Mouse (Mus musculus): Measurements from ENCODE around the gene Mrs2. TPM values are rescaled to one million over a fixed set of nuclear protein-coding genes. Genes with fewer than 3 reads are reported as not detected.

The Mrs2 gene
- polyA plus RNA-seq, 1 experiment from 2014 or later, result 23.3 TPM

- H3K9me3 ChIP-seq (ENCODE audit: control insufficient read depth, low read length), result no peaks in the 10 kb centered on the region
- ATAC-seq (replicated peaks; ENCODE audit: low FRiP score, low TSS enrichment, low read depth) (no peak), DNase-seq (ENCODE audit: low spot score) (no peak)
- H3K27ac ChIP-seq (ENCODE audit: low read depth), result no peak overlapping the region
- no peak overlapping the region for H3K4me2 ChIP-seq (ENCODE audit: low read length)
- no peak overlapping the region for H3K9ac ChIP-seq (ENCODE audit: low read length)
- no peaks in the 10 kb centered on the region for H3K4me1 ChIP-seq (replicated peaks; ENCODE audit: control insufficient read depth, insufficient read depth, low read length)
- H3K36me3 ChIP-seq (ENCODE audit: control insufficient read depth, insufficient read depth, low read length), result no peaks in the 10 kb centered on the region
- 71% methylated on average over 5 of the region's 5 CpGs for whole genome bisulfite sequencing
- no peaks in the 10 kb centered on the region for H3K27me3 ChIP-seq (replicated peaks; ENCODE audit: control insufficient read depth, insufficient read depth, low read length)
- H3K4me3 ChIP-seq (ENCODE audit: low read depth, low read length), result no peak overlapping the region
Observed at GRCm38 (mm10) chr13:24947158-24947557, 73.0 kb downstream of the Mrs2 start.

- H3K9me3 ChIP-seq (ENCODE audit: control insufficient read depth, low read length), result no peaks in the 10 kb centered on the region
- 18% methylated on average over 4 of the region's 4 CpGs for WGBS
- H3K27me3 ChIP-seq (replicated peaks; ENCODE audit: control insufficient read depth, insufficient read depth, low read length), result no peaks in the 10 kb centered on the region
- no peaks in the 10 kb centered on the region for H3K4me1 ChIP-seq (replicated peaks; ENCODE audit: control insufficient read depth, insufficient read depth, low read length)
- H3K4me3 ChIP-seq (ENCODE audit: low read depth, low read length), result no peak overlapping the region
- ATAC-seq (replicated peaks; ENCODE audit: low FRiP score, low TSS enrichment, low read depth), result no peak
- H3K9ac ChIP-seq (ENCODE audit: low read length), result no peak overlapping the region
- DNase-seq (ENCODE audit: low spot score), result no peak
- H3K27ac ChIP-seq (ENCODE audit: low read depth), result peak overlapping the region; percentile 22; the same call in 1 of the 2 replicates
- no peak overlapping the region for H3K4me2 ChIP-seq (ENCODE audit: low read length)
- no peaks in the 10 kb centered on the region for H3K36me3 ChIP-seq (ENCODE audit: control insufficient read depth, insufficient read depth, low read length)
Observed at GRCm38 (mm10) chr13:24945567-24945966, 74.6 kb downstream of the Mrs2 start.

- Histone ChIP-seq H3K27ac (ENCODE audit: low read depth) (no peak overlapping the region), H3K27me3 (replicated peaks; ENCODE audit: control insufficient read depth, insufficient read depth, low read length) (no peaks in the 10 kb centered on the region), H3K4me1 (replicated peaks; ENCODE audit: control insufficient read depth, insufficient read depth, low read length) (no peaks in the 10 kb centered on the region), H3K9me3 (ENCODE audit: control insufficient read depth, low read length) (no peaks in the 10 kb centered on the region), H3K9ac (ENCODE audit: low read length) (no peak overlapping the region), H3K4me2 (ENCODE audit: low read length) (no peak overlapping the region), H3K36me3 (ENCODE audit: control insufficient read depth, insufficient read depth, low read length) (no peaks in the 10 kb centered on the region), H3K4me3 (ENCODE audit: low read depth, low read length) (no peak overlapping the region)
- DNase-seq (ENCODE audit: low spot score), result no peak
- WGBS, result 65% methylated on average over 8 of the region's 8 CpGs
- ATAC-seq (replicated peaks; ENCODE audit: low FRiP score, low TSS enrichment, low read depth), result no peak
Observed at GRCm38 (mm10) chr13:24943303-24943702, 76.9 kb downstream of the Mrs2 start.

- H3K4me1 ChIP-seq (replicated peaks; ENCODE audit: control insufficient read depth, insufficient read depth, low read length), result no peaks in the 10 kb centered on the region
- no peak within 1 kb of the TSS for H3K27ac ChIP-seq (ENCODE audit: low read depth)
- ATAC-seq (replicated peaks; ENCODE audit: low FRiP score, low TSS enrichment, low read depth) (no peak), DNase-seq (ENCODE audit: low spot score) (no peak)
- H3K9ac ChIP-seq (ENCODE audit: low read length), result no peak within 1 kb of the TSS
- H3K36me3 ChIP-seq (ENCODE audit: control insufficient read depth, insufficient read depth, low read length), result no peaks in the 10 kb centered on the region
- 66% methylated on average over 17 of the region's 17 CpGs for WGBS
- H3K4me2 ChIP-seq (ENCODE audit: low read length), result no peak within 1 kb of the TSS
- no peak within 1 kb of the TSS for H3K4me3 ChIP-seq (ENCODE audit: low read depth, low read length)
- H3K9me3 ChIP-seq (ENCODE audit: control insufficient read depth, low read length), result no peaks in the 10 kb centered on the region
- no peaks in the 10 kb centered on the region for H3K27me3 ChIP-seq (replicated peaks; ENCODE audit: control insufficient read depth, insufficient read depth, low read length)
Observed at GRCm38 (mm10) chr13:24942512-24943282, 77.5 kb downstream of the Mrs2 start, which contains the start of gene Gpld1. Gene Gpld1 (plus strand): TSS chr13:24943152.

GRCm38 (mm10) chr13:24939472-24939871 is 80.7 kb downstream of the Mrs2 start:
- H3K4me1 ChIP-seq (replicated peaks; ENCODE audit: control insufficient read depth, insufficient read depth, low read length), result no peaks in the 10 kb centered on the region
- no peak overlapping the region for H3K4me2 ChIP-seq (ENCODE audit: low read length)
- H3K36me3 ChIP-seq (ENCODE audit: control insufficient read depth, insufficient read depth, low read length), result no peaks in the 10 kb centered on the region
- H3K27me3 ChIP-seq (replicated peaks; ENCODE audit: control insufficient read depth, insufficient read depth, low read length), result no peaks in the 10 kb centered on the region
- H3K9me3 ChIP-seq (ENCODE audit: control insufficient read depth, low read length), result no peaks in the 10 kb centered on the region
- WGBS, result 87% methylated on average over 9 of the region's 9 CpGs
- DNase-seq (ENCODE audit: low spot score), result no peak
- H3K4me3 ChIP-seq (ENCODE audit: low read depth, low read length), result no peak overlapping the region
- ATAC-seq (replicated peaks; ENCODE audit: low FRiP score, low TSS enrichment, low read depth), result no peak
- no peak overlapping the region for H3K9ac ChIP-seq (ENCODE audit: low read length)
- no peak overlapping the region for H3K27ac ChIP-seq (ENCODE audit: low read depth)

- no peaks in the 10 kb centered on the region for H3K27me3 ChIP-seq (replicated peaks; ENCODE audit: control insufficient read depth, insufficient read depth, low read length)
- no peak overlapping the region for H3K27ac ChIP-seq (ENCODE audit: low read depth)
- WGBS, result 35% methylated on average over 9 of the region's 9 CpGs
- no peaks in the 10 kb centered on the region for H3K9me3 ChIP-seq (ENCODE audit: control insufficient read depth, low read length)
- H3K4me2 ChIP-seq (ENCODE audit: low read length), result 0 out of 2 replicates have a peak overlapping the region, but pooled peaks have one; percentile 59
- H3K9ac ChIP-seq (ENCODE audit: low read length), result no peak overlapping the region
- H3K4me3 ChIP-seq (ENCODE audit: low read depth, low read length), result no peak overlapping the region
- DNase-seq (ENCODE audit: low spot score), result peak; percentile 82
- no peaks in the 10 kb centered on the region for H3K4me1 ChIP-seq (replicated peaks; ENCODE audit: control insufficient read depth, insufficient read depth, low read length)
- no peak for ATAC-seq (replicated peaks; ENCODE audit: low FRiP score, low TSS enrichment, low read depth)
- no peaks in the 10 kb centered on the region for H3K36me3 ChIP-seq (ENCODE audit: control insufficient read depth, insufficient read depth, low read length)
Observed at GRCm38 (mm10) chr13:24938683-24939082, 81.5 kb downstream of the Mrs2 start.

- peak; percentile 20; the same call in 1 of the 2 replicates for ATAC-seq (replicated peaks; ENCODE audit: low FRiP score, low TSS enrichment, low read depth)
- H3K4me1 ChIP-seq (replicated peaks; ENCODE audit: control insufficient read depth, insufficient read depth, low read length), result no peaks in the 10 kb centered on the region
- no peaks in the 10 kb centered on the region for H3K36me3 ChIP-seq (ENCODE audit: control insufficient read depth, insufficient read depth, low read length)
- 20% methylated on average over 12 of the region's 12 CpGs for WGBS
- H3K27ac ChIP-seq (ENCODE audit: low read depth), result peak overlapping the region; percentile 91; the same call in 1 of the 2 replicates
- no peaks in the 10 kb centered on the region for H3K9me3 ChIP-seq (ENCODE audit: control insufficient read depth, low read length)
- peak overlapping the region; percentile 72 for H3K4me3 ChIP-seq (ENCODE audit: low read depth, low read length)
- peak overlapping the region; percentile 90 for H3K9ac ChIP-seq (ENCODE audit: low read length)
- H3K4me2 ChIP-seq (ENCODE audit: low read length), result peak overlapping the region; percentile 59
- H3K27me3 ChIP-seq (replicated peaks; ENCODE audit: control insufficient read depth, insufficient read depth, low read length), result no peaks in the 10 kb centered on the region
- DNase-seq (ENCODE audit: low spot score), result no peak
Observed at GRCm38 (mm10) chr13:24937839-24938166, 82.4 kb downstream of the Mrs2 start.
